Mouse (Mus musculus) intestine, postnatal 0 days (tissue): ENCODE data around the gene Slc16a5. TPM values are rescaled to one million over a fixed set of nuclear protein-coding genes. Genes with fewer than 3 reads are reported as not detected.
A peak's percentile ranks its signal among the peaks of the same experiment; 100 is the strongest.

Experiments used
- ATAC-seq: fragments of 200-750 bp; cut with Nextera tagmentation; 2 replicates; pipeline ENCODE4 v1.8.0; 2017; ENCODE audit warnings: mild to moderate bottlenecking, moderate TSS enrichment, moderate library complexity
- H3K27ac ChIP-seq: fragments of 300-500 bp; sonication (generic); 2 replicates; pipeline ENCODE4 v1.5.1; 2014; ENCODE audit warnings: mild to moderate bottlenecking, low read depth, low read length, moderate library complexity
- H3K27me3 ChIP-seq: fragments of 300-500 bp; sonication (generic); replicated peaks from 2 replicates; pipeline ENCODE4 v1.6.1; 2014; ENCODE audit warnings: low read length, mixed read lengths; ENCODE audit not compliant: control insufficient read depth, insufficient read depth
- H3K36me3 ChIP-seq: fragments of 300-500 bp; sonication (generic); 2 replicates; pipeline ENCODE4 v1.6.1; 2014; ENCODE audit warnings: mild to moderate bottlenecking, moderate library complexity; ENCODE audit not compliant: control insufficient read depth, insufficient read depth
- H3K4me1 ChIP-seq: fragments of 300-500 bp; sonication (generic); replicated peaks from 2 replicates; pipeline ENCODE4 v1.6.1; 2014; ENCODE audit warnings: antibody characterized with exemption, low read length, mixed read lengths; ENCODE audit not compliant: control insufficient read depth, insufficient read depth
- H3K4me2 ChIP-seq: fragments of 300-500 bp; sonication (generic); replicated peaks from 2 replicates; pipeline ENCODE4 v1.6.1; 2014; ENCODE audit warnings: low read depth, mild to moderate bottlenecking, moderate library complexity
- H3K4me3 ChIP-seq: fragments of 300-500 bp; sonication (generic); 2 replicates; pipeline ENCODE4 v1.5.1; 2014; ENCODE audit warnings: low read depth, low read length
- H3K9ac ChIP-seq: fragments of 300-500 bp; sonication (generic); 2 replicates; pipeline ENCODE4 v1.6.1; 2014; ENCODE audit warnings: mild to moderate bottlenecking, low read depth, low read length
- H3K9me3 ChIP-seq: fragments of 300-500 bp; sonication (generic); 2 replicates; pipeline ENCODE4 v1.6.1; 2016; ENCODE audit warnings: mixed run types; ENCODE audit not compliant: control insufficient read depth
- CTCF ChIP-seq: sonication (generic); IDR thresholded peaks from 2 replicates; pipeline ENCODE4 v1.5.1; 2016; ENCODE audit warnings: low read depth, mild to moderate bottlenecking, control low read depth, antibody characterized with exemption, moderate library complexity
- WGBS: fragments of 180-500 bp; shearing (Covaris S2); extraction: QIAGEN DNeasy Blood & Tissue Kit; methylation state at CpG from one replicate; pipeline ENCODE4 v1.1.7; 2014; 5-methylcytosine and 5-hydroxymethylcytosine counted together
- polyA plus RNA-seq: library from polyadenylated mRNA; unstranded; fragments of >200 nt; fragmentation: Nextera tagmentation; extraction: Ambion mirVana; gene quantifications from 2 replicates; pipeline ENCODE4 v1.2.1, GENCODE M21; 2015

Gene Slc16a5
- polyA plus RNA-seq, 1 experiment from 2014 or later: 3.0 TPM

GRCm38 (mm10) chr11:115513271-115514237 is 51.3 kb downstream of the Slc16a5 start:
- TF ChIP-seq CTCF: no peak
- peak overlapping the region; percentile 86 for H3K4me3 ChIP-seq
- peak; percentile 61 for ATAC-seq
- no peaks in the 10 kb centered on the region for H3K9me3 ChIP-seq
- H3K27ac ChIP-seq: peak overlapping the region; percentile 70
- peaks cover 8% of the 10 kb centered on the region for H3K4me1 ChIP-seq
- H3K4me2 ChIP-seq: peak overlapping the region; percentile 84
- WGBS: 0% methylated on average over 57 of the region's 57 CpGs
- H3K27me3 ChIP-seq: no peaks in the 10 kb centered on the region
- H3K9ac ChIP-seq: peak overlapping the region; percentile 89
- no peaks in the 10 kb centered on the region for H3K36me3 ChIP-seq

- no peak for TF ChIP-seq CTCF
- peaks cover 8% of the 10 kb centered on the region for H3K4me1 ChIP-seq
- no peaks in the 10 kb centered on the region for H3K27me3 ChIP-seq
- ATAC-seq: peak; percentile 91
- H3K9ac ChIP-seq: peak within 1 kb of the TSS; percentile 89
- peak within 1 kb of the TSS; percentile 70 for H3K27ac ChIP-seq
- under 1% methylated on average over 24 of the region's 24 CpGs for WGBS
- H3K9me3 ChIP-seq: no peaks in the 10 kb centered on the region
- H3K4me2 ChIP-seq: peak within 1 kb of the TSS; percentile 84
- no peaks in the 10 kb centered on the region for H3K36me3 ChIP-seq
- peak within 1 kb of the TSS; percentile 86 for H3K4me3 ChIP-seq
Measured at GRCm38 (mm10) chr11:115514238-115514663, 52.0 kb downstream of the Slc16a5 start, which contains the start of gene Jpt1. Jpt1 (minus strand) TSS chr11:115514387.

GRCm38 (mm10) chr11:115515021-115515420 is 52.7 kb downstream of the Slc16a5 start:
- no peak overlapping the region for H3K27ac ChIP-seq
- H3K9ac ChIP-seq: no peak overlapping the region
- no peak overlapping the region for H3K4me2 ChIP-seq
- no peaks in the 10 kb centered on the region for H3K9me3 ChIP-seq
- peaks cover 8% of the 10 kb centered on the region for H3K4me1 ChIP-seq
- no peak for TF ChIP-seq CTCF
- 61% methylated on average over 6 of the region's 6 CpGs for WGBS
- no peaks in the 10 kb centered on the region for H3K27me3 ChIP-seq
- no peak for ATAC-seq
- no peaks in the 10 kb centered on the region for H3K36me3 ChIP-seq
- no peak overlapping the region for H3K4me3 ChIP-seq

- H3K4me3 ChIP-seq: no peak overlapping the region
- no peaks in the 10 kb centered on the region for H3K27me3 ChIP-seq
- no peak overlapping the region for H3K27ac ChIP-seq
- no peak for ATAC-seq
- H3K36me3 ChIP-seq: no peaks in the 10 kb centered on the region
- H3K9me3 ChIP-seq: no peaks in the 10 kb centered on the region
- peaks cover 4% of the 10 kb centered on the region for H3K4me1 ChIP-seq
- H3K4me2 ChIP-seq: no peak overlapping the region
- TF ChIP-seq CTCF: no peak
- H3K9ac ChIP-seq: no peak overlapping the region
- WGBS: 83% methylated on average over 5 of the region's 5 CpGs
Measured at GRCm38 (mm10) chr11:115516942-115517341, 54.7 kb downstream of the Slc16a5 start.

- no peaks in the 10 kb centered on the region for H3K4me1 ChIP-seq
- H3K27ac ChIP-seq: no peak overlapping the region
- WGBS: 73% methylated on average over 9 of the region's 9 CpGs
- no peak for ATAC-seq
- H3K9me3 ChIP-seq: no peaks in the 10 kb centered on the region
- TF ChIP-seq CTCF: no peak
- H3K9ac ChIP-seq: no peak overlapping the region
- no peaks in the 10 kb centered on the region for H3K27me3 ChIP-seq
- H3K36me3 ChIP-seq: peaks cover 12% of the 10 kb centered on the region
- H3K4me3 ChIP-seq: no peak overlapping the region
- H3K4me2 ChIP-seq: no peak overlapping the region
Measured at GRCm38 (mm10) chr11:115518693-115519092, 56.4 kb downstream of the Slc16a5 start.

- WGBS: 86% methylated on average over 3 of the region's 3 CpGs
- Histone ChIP-seq H3K4me2 (no peak overlapping the region), H3K4me3 (no peak overlapping the region), H3K9me3 (no peaks in the 10 kb centered on the region), H3K27me3 (no peaks in the 10 kb centered on the region), H3K4me1 (no peaks in the 10 kb centered on the region), H3K36me3 (peaks cover 16% of the 10 kb centered on the region), H3K27ac (no peak overlapping the region), H3K9ac (no peak overlapping the region)
- no peak for TF ChIP-seq CTCF
- ATAC-seq: no peak
Measured at GRCm38 (mm10) chr11:115519581-115519980, 57.3 kb downstream of the Slc16a5 start.
